Mouse (Mus musculus): ENCODE measurements around the gene Zglp1.

Zglp1 gene

DNA sequence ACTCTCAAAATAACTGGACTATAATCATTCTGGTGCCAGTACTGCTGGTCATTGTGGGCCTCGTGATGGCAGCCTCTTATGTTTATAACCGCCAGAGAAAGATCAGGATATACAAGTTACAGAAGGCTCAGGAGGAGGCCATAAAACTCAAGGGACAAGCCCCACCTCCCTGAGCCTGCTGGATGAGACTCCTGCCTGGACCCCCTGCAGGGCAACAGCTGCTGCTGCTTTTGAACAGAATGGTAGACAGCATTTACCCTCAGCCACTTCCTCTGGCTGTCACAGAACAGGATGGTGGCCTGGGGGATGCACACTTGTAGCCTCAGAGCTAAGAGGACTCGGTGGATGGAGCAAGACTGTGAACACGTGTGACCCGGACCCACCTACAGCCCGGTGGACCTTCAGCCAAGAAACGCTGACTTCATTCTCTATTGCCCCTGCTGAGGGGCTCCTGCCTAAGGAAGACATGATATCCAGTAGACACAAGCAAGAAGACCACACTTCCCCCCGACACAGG, 39.1 kb downstream of the Zglp1 start:
- DNase-seq (ENCODE audit: low spot score in 2 of 2), result no peak

DNA sequence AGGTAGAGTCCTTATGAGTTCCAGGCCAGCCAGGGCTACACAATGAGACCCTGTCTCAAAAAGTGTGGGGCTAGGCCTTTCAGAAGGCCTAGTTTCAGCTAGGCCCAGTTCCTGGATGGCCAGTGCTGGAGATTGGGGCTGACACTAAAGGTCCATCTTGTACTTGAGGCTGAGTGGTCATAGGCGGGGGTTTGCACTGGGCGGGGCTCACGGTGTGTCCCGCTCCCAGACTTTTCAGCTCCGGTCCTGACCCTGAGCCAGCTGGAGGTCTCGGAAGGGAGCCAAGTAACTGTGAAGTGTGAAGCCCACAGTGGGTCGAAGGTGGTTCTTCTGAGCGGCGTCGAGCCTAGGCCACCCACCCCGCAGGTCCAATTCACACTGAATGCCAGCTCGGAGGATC, 40.0 kb downstream of the Zglp1 start:
- DNase-seq (ENCODE audit: low spot score in 2 of 2), result no peak

- no peak for DNase-seq (ENCODE audit: low spot score in 2 of 2)
These were observed 41.6 kb downstream of the Zglp1 start for GRCm38 (mm10) chr9:21025258-21025810.

- DNase-seq (ENCODE audit: low spot score in 2 of 2), result no peak
These were observed 44.2 kb downstream of the Zglp1 start for GRCm38 (mm10) chr9:21022726-21023125.

DNA sequence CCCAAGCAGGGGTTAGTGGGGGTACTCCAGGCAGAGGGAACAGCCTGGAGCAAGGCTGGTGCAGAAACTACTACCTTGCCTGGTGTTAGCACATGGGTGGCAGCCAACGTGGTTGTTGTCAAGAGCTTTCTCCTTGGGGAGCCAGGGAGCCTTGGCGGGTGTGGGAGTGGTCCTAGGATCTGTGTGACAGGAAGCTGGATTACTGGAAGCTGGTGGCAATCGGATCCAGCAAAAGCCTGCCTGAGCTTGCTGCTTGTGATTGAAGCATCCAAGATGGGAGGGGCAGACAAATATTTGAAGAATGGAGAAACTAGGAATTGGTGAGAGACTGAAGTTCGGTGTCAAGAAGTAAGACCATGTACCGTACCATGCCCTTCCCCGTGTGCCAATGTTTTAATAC, 44.6 kb downstream of the Zglp1 start:
- no peak for DNase-seq (ENCODE audit: low spot score in 2 of 2)

- DNase-seq (ENCODE audit: low spot score in 2 of 2), result no peak
These were observed 45.5 kb downstream of the Zglp1 start for GRCm38 (mm10) chr9:21021363-21021762.

- no peak for DNase-seq (ENCODE audit: low spot score in 2 of 2)
These were observed 48.3 kb downstream of the Zglp1 start for GRCm38 (mm10) chr9:21018600-21018999.

GRCm38 (mm10) chr9:21017177-21017575, 49.7 kb downstream of the Zglp1 start:
- DNase-seq (ENCODE audit: low spot score in 2 of 2), result no peak

GRCm38 (mm10) chr9:21016331-21017176, 50.3 kb downstream of the Zglp1 start:
- DNase-seq (ENCODE audit: low spot score in 2 of 2), result no peak

DNA sequence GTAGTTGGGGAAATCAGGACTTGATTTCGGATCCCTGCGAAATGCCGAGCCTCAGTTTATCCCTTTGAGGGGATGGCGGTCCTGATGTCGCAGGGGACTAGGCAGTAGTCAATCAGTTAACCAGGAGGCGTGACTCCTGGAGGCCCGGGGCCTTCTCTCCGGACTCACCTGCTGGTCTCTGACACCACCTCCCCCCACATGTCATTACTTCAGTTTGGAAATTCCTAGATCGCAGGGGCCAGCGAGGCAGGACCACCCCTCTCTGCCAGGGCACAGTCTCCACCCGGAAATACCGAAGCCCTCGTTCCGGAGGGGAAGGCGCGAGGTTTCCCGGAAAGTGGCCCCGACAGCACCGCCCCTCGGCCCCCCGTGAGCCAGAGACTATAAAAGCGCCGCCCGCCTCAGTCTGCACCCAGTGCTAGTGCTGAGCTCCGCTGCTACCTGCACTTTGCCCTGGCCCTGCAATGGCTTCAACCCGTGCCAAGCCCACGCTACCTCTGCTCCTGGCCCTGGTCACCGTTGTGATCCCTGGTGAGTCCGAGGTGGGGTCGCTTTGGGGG, 51.2 kb downstream of the Zglp1 start, which contains the start of gene Icam1:
Gene Icam1 (plus strand): TSS at position 415 of the 560 bp plus-strand sequence.
- DNase-seq (ENCODE audit: low spot score in 2 of 2), result no peak

GRCm38 (mm10) chr9:21014691-21015570, 52.0 kb downstream of the Zglp1 start:
- no peak for DNase-seq (ENCODE audit: low spot score in 2 of 2)
